Mouse (Mus musculus) lung, adult 2 months (tissue): Measurements from ENCODE around the gene Cntn5.

Experiments
- CTCF ChIP-seq: fragments of 200-500 bp; IDR thresholded peaks from 2 replicates; pipeline ENCODE4 v1.5.1; 2011; ENCODE audit warnings: mild to moderate bottlenecking, low read length, control low read depth; ENCODE audit not compliant: insufficient read depth
- POLR2A ChIP-seq: fragments of 200-500 bp; IDR thresholded peaks from 2 replicates; pipeline ENCODE4 v1.6.1; 2011; ENCODE audit warnings: low read depth, mild to moderate bottlenecking, control low read depth, low read length, borderline replicate concordance; ENCODE audit errors: extremely low read depth

DNA sequence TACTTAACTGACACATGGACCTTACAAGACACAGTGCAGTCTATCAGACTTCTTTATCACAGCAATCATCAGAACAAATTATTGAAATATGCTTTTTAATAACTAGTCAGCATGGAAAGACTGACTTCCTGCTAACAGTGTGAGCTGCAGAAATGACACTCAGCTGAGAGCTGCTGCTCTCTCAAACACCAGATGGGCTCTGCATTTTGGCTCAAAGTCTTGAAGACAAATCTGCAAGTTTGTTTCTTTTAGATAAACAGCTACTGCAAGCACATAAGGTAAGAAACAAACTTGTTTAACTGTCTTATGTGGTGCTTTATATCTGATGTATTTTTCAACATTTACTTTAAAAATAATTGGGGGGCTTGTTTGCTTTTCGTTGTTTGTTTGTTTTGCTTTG lies 87.9 kb downstream of the Cntn5 start:
- TF ChIP-seq CTCF (no peak), POLR2A (no peak)
